Mouse (Mus musculus): ENCODE measurements at regions not wholly inside any gene's neighbourhood (a gene's known extent, or its start where the extent isn't known, plus 50 kb on each side); places are given as distances from the start of the nearest gene placed in this dataset.
A peak's percentile ranks its signal among the peaks of the same experiment; 100 is the strongest.

- DNase-seq (ENCODE audit: low spot score) (peak; percentile 4), ATAC-seq (no peak)
- Histone ChIP-seq H3K4me1 (ENCODE audit: insufficient read depth, low read length) (no peaks in the 10 kb centered on the region), H3K27me3 (ENCODE audit: insufficient read depth, low read length) (no peaks in the 10 kb centered on the region), H3K4me2 (ENCODE audit: low read depth, low read length) (no peak overlapping the region), H3K27ac (no peak overlapping the region), H3K9me3 (ENCODE audit: low read length) (no peaks in the 10 kb centered on the region), H3K9ac (replicated peaks; ENCODE audit: low read length) (no peak overlapping the region), H3K36me3 (ENCODE audit: insufficient read depth, low read length) (no peaks in the 10 kb centered on the region), H3K4me3 (ENCODE audit: low read length) (no peak overlapping the region)
- WGBS: 35% methylated on average over 6 of the region's 6 CpGs
- no peak for TF ChIP-seq CTCF (IDR thresholded peaks at IDR 0.05; ENCODE audit: low read depth)
Observed at GRCm38 (mm10) chr13:80000214-80000613, 883.0 kb upstream of the Arrdc3 start.

GRCm38 (mm10) chr13:80000693-80001092 lies 882.5 kb upstream of the Arrdc3 start:
- ATAC-seq: peak; percentile 45; the same call in 1 of the 2 replicates
- no peaks in the 10 kb centered on the region for H3K36me3 ChIP-seq (ENCODE audit: insufficient read depth, low read length)
- H3K9ac ChIP-seq (replicated peaks; ENCODE audit: low read length): no peak overlapping the region
- 20% methylated on average over 4 of the region's 4 CpGs for WGBS
- H3K27ac ChIP-seq: no peak overlapping the region
- H3K4me3 ChIP-seq (ENCODE audit: low read length): no peak overlapping the region
- no peak for TF ChIP-seq CTCF (IDR thresholded peaks at IDR 0.05; ENCODE audit: low read depth)
- H3K27me3 ChIP-seq (ENCODE audit: insufficient read depth, low read length): no peaks in the 10 kb centered on the region
- no peaks in the 10 kb centered on the region for H3K9me3 ChIP-seq (ENCODE audit: low read length)
- no peak overlapping the region for H3K4me2 ChIP-seq (ENCODE audit: low read depth, low read length)
- no peaks in the 10 kb centered on the region for H3K4me1 ChIP-seq (ENCODE audit: insufficient read depth, low read length)
- DNase-seq (ENCODE audit: low spot score): peak; percentile 4

Measured in hindbrain, postnatal 0 days (tissue).